Mouse (Mus musculus) kidney, adult 2 months (tissue): ENCODE results near the gene Cdrt4. TPM values are rescaled to one million over a fixed set of nuclear protein-coding genes. Genes with fewer than 3 reads are reported as not detected.

Source experiments
- DNase-seq: peaks from one replicate; pipeline ENCODE4 v3.0.0; 2021
- H3K27ac ChIP-seq: fragments of 200-500 bp; 2 replicates; pipeline ENCODE4 v1.5.1; 2012; ENCODE audit warnings: low read depth, low read length, control low read depth, inconsistent platforms; ENCODE audit not compliant: insufficient read depth
- H3K27me3 ChIP-seq: fragments of 200-500 bp; replicated peaks from 2 replicates; pipeline ENCODE4 v1.6.1; 2012; ENCODE audit warnings: mild to moderate bottlenecking, moderate library complexity, low read length, inconsistent platforms; ENCODE audit not compliant: control insufficient read depth, insufficient read depth
- H3K36me3 ChIP-seq: fragments of 200-500 bp; 2 replicates; pipeline ENCODE4 v1.6.1; 2012; ENCODE audit warnings: mild to moderate bottlenecking, moderate library complexity, low read length, inconsistent platforms; ENCODE audit not compliant: control insufficient read depth, insufficient read depth
- H3K4me1 ChIP-seq: fragments of 200-500 bp; 2 replicates; pipeline ENCODE4 v1.6.1; 2011; ENCODE audit warnings: low read length; ENCODE audit not compliant: control insufficient read depth, insufficient read depth
- H3K4me3 ChIP-seq: fragments of 200-500 bp; 2 replicates; pipeline ENCODE4 v1.5.1; 2011; ENCODE audit warnings: mild to moderate bottlenecking, low read depth, low read length, control low read depth; ENCODE audit not compliant: insufficient read depth
- CTCF ChIP-seq: fragments of 200-500 bp; conservative IDR thresholded peaks from 2 replicates; pipeline ENCODE4 v1.5.1; 2011; ENCODE audit warnings: low read depth, mild to moderate bottlenecking, control low read depth, low read length, moderate library complexity, mixed read lengths; ENCODE audit not compliant: insufficient read depth, insufficient read length
- POLR2A ChIP-seq: fragments of 200-500 bp; IDR thresholded peaks from one replicate; pipeline ENCODE4 v1.6.1; 2011; ENCODE audit warnings: low read depth, low read length, control low read depth
- WGBS: fragments of 180-500 bp; shearing (Covaris S2); methylation state at CpG from one replicate; pipeline ENCODE4 v1.1.7; 2018; 5-methylcytosine and 5-hydroxymethylcytosine counted together
- polyA plus RNA-seq: library from polyadenylated mRNA; depleted of rRNA; stranded (reverse); fragments of >200 nt; gene quantifications from 2 replicates; pipeline ENCODE4 v1.2.3, GENCODE M21; 2012; rRNA removed

The Cdrt4 gene
- polyA plus RNA-seq, 1 experiment, result not detected

DNA sequence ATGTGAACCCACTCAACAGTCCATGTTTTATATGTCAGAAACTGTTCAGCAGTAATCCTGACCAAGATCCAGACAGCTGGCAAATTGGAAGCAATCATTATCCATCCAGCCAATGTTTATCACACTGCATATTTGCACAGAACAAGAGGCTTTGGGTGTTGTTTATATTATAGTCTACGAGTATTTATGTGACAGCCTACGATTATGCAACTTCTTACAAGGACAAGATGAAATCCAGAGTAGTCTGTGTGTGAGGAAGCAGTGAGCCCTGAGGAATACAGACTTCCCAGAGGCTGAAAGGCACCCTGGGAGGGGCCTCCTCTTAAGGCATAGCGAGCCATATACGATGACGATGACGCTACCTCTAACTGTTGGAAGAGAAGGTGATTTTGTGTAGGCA lies 74.5 kb downstream of the Cdrt4 start:
- no peak for DNase-seq
- Histone ChIP-seq H3K27me3 (no peaks in the 10 kb centered on the region), H3K4me3 (no peak overlapping the region), H3K36me3 (no peaks in the 10 kb centered on the region), H3K4me1 (no peaks in the 10 kb centered on the region), H3K27ac (no peak overlapping the region)
- TF ChIP-seq CTCF, result no peak
- no peak for TF ChIP-seq POLR2A
- WGBS, result 86% methylated on average over 6 of the region's 6 CpGs

DNA sequence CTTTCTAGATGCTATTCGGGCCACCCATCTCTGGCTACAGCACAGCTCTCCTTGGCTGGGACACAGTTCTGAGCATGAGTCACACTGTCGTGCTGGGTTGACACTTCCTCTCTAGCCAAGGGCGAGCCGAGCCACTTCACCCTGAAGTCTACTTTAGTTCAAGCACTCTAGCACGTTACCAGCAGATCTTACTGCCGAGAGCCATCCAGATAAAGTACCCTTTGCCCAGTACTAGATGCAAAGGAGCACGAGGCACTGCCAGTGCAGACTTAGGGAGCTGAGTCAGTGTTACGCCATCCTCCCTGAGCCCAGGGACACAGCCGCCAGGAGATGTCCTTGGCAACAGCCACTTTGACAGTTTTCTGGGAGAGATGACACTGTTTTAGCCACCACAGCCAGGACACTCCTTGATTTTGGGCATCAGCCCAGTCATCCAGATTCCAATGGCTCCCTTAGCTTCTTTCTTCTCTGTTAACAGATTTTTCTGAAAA lies 75.7 kb downstream of the Cdrt4 start:
- no peak overlapping the region for H3K27ac ChIP-seq
- 65% methylated on average over 9 of the region's 9 CpGs for WGBS

DNA sequence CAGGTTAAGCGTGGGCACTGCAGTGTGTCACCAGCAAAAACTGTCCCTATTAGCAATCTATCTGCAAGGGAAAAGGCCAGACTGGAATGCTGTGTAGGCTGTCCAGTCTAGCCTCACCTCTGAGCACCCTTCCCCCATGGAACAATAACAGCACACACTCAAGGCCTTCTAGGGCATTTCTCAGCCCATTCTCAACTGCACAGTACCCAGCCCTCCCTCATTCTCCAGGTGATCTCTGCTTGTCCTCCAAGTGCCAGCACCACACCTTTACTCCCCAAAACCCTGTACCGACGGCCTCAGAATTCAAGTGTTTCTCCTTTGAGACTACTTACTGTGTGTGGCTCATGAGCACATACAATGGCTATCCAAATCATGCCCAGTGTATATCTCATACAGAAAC lies 77.1 kb downstream of the Cdrt4 start:
- Histone ChIP-seq H3K36me3 (no peaks in the 10 kb centered on the region), H3K27me3 (no peaks in the 10 kb centered on the region), H3K27ac (no peak overlapping the region), H3K4me1 (no peaks in the 10 kb centered on the region), H3K4me3 (no peak overlapping the region)
- no peak for DNase-seq
- TF ChIP-seq CTCF (no peak), POLR2A (no peak)
- WGBS, result 89% methylated on average over 3 of the region's 3 CpGs

More for the DNA sequence above, 75.7 kb downstream of the Cdrt4 start:
- DNase-seq, result no peak
- TF ChIP-seq POLR2A (no peak), CTCF (no peak)
- H3K4me3 ChIP-seq, result no peak overlapping the region
- no peaks in the 10 kb centered on the region for H3K4me1 ChIP-seq
- no peaks in the 10 kb centered on the region for H3K27me3 ChIP-seq
- no peaks in the 10 kb centered on the region for H3K36me3 ChIP-seq

DNA sequence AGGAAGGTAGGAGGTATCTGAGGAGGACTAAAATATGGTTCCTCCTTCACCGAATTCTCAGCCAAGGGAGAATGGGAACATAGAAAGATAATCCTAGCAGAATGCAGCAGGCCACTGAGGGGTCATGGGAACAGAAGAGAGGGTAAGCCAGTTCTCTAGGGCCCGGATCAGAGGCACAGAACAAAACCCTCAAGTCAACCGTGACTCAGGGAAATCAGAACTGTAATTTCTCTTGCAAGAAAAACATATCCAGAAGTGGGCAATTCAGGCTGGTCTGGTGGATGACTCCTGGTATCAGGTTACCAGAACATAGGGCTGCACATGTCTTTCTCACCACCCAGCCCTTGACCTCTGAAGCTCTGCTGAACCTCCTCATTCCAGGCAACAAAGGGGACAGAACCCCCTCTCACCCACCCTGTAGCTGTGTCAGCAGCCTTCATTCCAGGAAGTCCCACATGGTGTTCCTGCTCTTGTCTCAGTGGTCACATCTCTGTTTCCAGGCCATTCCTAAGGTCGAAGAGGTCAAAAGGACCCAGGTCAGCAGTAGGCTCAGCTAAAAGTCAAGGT lies 78.2 kb downstream of the Cdrt4 start:
- no peak overlapping the region for H3K27ac ChIP-seq
- TF ChIP-seq CTCF (no peak), POLR2A (no peak)
- DNase-seq, result no peak
- H3K4me1 ChIP-seq, result no peaks in the 10 kb centered on the region
- no peaks in the 10 kb centered on the region for H3K36me3 ChIP-seq
- H3K27me3 ChIP-seq, result no peaks in the 10 kb centered on the region
- no peak overlapping the region for H3K4me3 ChIP-seq
- WGBS, result 50% methylated on average over 4 of the region's 4 CpGs

DNA sequence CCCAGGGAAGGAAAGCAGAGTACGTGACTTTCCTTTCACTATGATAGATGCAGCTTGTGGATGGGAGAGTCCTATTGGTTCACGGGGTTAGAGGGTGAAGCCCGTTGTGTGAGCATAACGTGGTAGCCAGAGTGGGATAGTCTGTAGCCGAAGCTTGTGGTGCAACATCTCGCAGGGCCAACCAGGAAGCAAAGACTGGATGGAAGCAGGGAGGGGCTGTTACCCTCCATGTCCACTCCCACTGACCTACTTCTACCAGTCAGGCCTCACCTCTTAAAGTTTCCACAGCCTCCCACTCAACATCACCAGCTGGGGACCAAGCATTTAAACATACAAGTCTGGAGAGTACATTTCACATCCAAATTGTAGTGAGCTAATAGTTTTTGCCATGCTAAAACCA lies 78.7 kb downstream of the Cdrt4 start:
- no peak for DNase-seq
- Histone ChIP-seq H3K4me3 (no peak overlapping the region), H3K27ac (no peak overlapping the region), H3K4me1 (no peaks in the 10 kb centered on the region), H3K27me3 (no peaks in the 10 kb centered on the region), H3K36me3 (no peaks in the 10 kb centered on the region)
- TF ChIP-seq POLR2A (no peak), CTCF (no peak)
- 74% methylated on average over 6 of the region's 6 CpGs for WGBS

DNA sequence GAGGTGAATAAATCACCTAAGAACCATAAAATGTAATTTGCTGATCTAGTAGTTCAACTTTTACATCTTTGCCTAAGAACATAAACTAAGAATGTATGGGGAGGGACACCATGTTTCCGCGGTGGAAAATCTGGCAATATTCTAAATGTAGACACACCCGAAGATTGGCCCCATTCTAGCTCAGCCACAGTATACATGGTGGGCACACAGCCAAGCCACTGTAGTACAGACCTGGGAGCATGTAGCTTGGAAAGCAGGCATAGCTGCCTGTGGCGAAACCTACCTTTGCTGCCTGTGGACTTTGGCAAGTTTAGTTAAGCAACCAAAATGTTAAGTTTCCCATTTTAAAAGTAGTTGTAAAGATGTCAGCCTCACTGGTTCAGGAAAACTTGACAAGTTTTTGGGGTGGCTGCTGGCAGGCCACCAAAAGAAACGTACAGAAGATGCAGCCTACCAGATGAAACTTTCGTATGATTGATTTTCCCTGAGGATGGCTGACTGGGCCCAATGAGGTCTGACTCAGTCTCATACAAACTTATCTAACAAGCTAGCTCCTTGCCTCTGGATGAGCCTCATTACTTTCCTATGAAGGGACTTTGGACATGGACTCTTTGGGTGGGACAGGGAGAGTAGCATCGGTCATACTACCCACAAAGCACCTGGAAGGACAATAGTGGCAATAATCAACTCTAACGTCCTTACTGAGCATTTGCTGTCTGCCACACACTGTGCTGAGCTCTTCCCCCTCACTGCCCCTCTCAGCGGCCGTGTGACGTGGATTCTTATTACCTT lies 84.6 kb downstream of the Cdrt4 start:
- no peak overlapping the region for H3K4me3 ChIP-seq
- no peaks in the 10 kb centered on the region for H3K27me3 ChIP-seq
- no peak overlapping the region for H3K27ac ChIP-seq
- no peaks in the 10 kb centered on the region for H3K36me3 ChIP-seq
- H3K4me1 ChIP-seq, result no peaks in the 10 kb centered on the region
- no peak for DNase-seq
- TF ChIP-seq POLR2A, result no peak
- TF ChIP-seq CTCF, result no peak
- WGBS, result 71% methylated on average over 11 of the region's 11 CpGs

DNA sequence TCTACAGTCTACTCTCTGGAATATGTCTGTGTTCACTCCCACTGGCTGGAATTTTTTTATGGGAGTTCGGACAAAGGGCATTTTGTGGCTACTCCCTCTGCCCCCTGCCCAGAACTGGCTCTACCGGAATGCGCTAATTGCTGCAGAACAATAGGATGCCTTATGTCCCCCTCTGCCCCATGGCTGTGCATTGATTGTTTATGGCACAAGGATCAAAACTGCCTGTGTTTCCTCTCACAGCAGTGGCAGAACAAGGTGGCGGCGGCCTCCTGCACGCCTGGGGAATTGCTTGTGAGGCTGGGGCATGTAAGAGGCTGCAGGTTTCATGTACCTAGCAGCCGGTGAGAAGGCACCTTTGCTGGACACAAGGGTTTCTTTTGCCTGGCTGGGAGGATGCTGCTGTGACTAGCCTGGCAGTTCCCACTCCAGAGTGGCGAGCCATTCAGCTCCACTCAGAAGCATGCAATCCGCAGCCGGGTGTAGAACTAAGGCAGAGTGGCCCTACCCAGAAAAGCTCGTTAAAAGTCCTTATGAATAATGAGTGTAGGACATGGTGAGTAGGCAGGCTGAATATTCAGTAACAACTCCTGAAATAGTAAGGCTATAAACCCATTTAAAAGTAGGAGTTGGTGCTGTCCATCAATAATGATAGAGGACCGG lies 89.1 kb downstream of the Cdrt4 start:
- DNase-seq, result no peak
- no peaks in the 10 kb centered on the region for H3K36me3 ChIP-seq
- no peak overlapping the region for H3K4me3 ChIP-seq
- H3K27me3 ChIP-seq, result no peaks in the 10 kb centered on the region
- TF ChIP-seq CTCF, result no peak
- no peak for TF ChIP-seq POLR2A
- no peak overlapping the region for H3K27ac ChIP-seq
- no peaks in the 10 kb centered on the region for H3K4me1 ChIP-seq
- 69% methylated on average over 12 of the region's 12 CpGs for WGBS

Other genes with a start within 250 kb of the Cdrt4 start
- gene Zfp287, start 219.3 kb upstream of the Cdrt4 start, polyA plus RNA-seq, result 1.2 TPM in 2 replicates
- not detected in 2 replicates for gene Gm10428, start 198.1 kb upstream of the Cdrt4 start, polyA plus RNA-seq
- gene Zfp286, start 161.7 kb upstream of the Cdrt4 start, polyA plus RNA-seq, result 0.42 and 0.83 TPM in 2 replicates
- 2.9 and 3.7 TPM in 2 replicates for gene Trim16, start 131.0 kb upstream of the Cdrt4 start, polyA plus RNA-seq
- 0.29 and 0.30 TPM in 2 replicates for gene Fbxw10, start 104.1 kb upstream of the Cdrt4 start, polyA plus RNA-seq
- gene Tvp23b, start 71.7 kb upstream of the Cdrt4 start, polyA plus RNA-seq, result 21.3 and 26.1 TPM in 2 replicates
- gene Tekt3, start 110.5 kb downstream of the Cdrt4 start, polyA plus RNA-seq, result not detected in 2 replicates
- 31.1 and 32.5 TPM in 2 replicates for gene Pmp22, start 177.8 kb downstream of the Cdrt4 start, polyA plus RNA-seq